Mouse (Mus musculus): ENCODE results near the gene Sycn.

Sycn gene

DNA sequence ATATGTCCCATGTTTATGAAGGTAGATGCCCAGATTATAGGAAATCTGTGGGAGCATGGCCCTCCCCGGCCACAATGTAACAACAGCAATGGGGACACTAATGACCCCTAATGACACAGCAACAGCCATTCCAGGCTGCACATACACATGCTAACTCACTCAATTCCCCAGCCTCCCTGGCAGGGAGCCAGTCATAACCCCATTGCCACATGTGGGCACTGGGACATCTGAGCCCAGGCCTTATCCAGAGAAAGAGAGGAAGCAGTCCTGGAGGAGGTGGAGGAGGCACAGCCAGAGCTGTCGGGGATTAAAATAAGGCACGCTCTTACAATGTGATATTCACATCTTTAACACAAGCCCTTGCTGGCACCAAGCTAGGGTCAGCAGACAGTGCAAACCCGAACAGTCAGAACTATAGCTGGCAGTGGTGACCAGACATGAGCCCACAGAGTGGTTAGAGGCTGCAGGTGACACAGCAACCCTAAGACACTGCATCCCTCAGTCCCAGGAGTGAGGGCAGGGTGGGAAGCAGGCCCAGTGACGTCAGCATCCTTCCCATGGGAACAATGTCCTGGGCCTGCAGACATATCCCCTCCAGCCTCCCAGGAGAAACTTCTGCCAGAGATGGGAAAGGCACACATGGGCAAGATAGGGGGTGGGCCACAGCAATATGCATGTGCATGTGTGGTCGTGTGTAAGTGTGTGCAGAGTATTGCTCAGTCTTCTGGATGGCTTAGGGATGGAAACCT, 46.2 kb downstream of the Sycn start:
- no peak for DNase-seq (ENCODE audit: low read depth, low spot score)

DNA sequence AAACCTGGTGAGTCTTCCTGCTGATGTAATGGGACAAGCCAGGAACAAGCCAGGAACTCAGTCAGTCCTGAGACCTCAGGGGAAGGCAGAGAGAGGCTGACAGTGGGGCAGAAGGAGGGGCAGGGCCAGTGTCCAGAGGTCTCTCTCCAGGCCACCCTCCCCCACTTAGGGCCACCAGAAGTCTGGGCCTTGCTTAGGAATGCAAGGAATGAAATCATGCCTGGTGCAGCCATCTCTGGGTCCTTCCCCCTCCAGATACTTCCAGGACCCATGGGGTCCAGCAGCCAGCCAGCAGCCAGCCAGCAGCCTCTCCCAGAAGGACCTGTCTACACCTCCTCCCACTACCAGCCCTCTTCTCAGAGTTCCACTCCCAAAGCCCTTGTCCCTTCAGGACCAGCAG, 47.0 kb downstream of the Sycn start:
- no peak for DNase-seq (ENCODE audit: low read depth, low spot score)

All from ES-CJ7 (cell line).